Mouse (Mus musculus) stomach, postnatal 0 days (tissue): ENCODE measurements around the gene Elp1.

ENCODE experiments used
- CTCF ChIP-seq: IDR thresholded peaks from 2 replicates; pipeline ENCODE4 v1.5.1; 2016; ENCODE audit warnings: antibody characterized with exemption, low read depth, mild to moderate bottlenecking, moderate library complexity
- EP300 ChIP-seq: optimal IDR thresholded peaks from 2 replicates; pipeline ENCODE3; 2016; ENCODE audit warnings: antibody characterized with exemption

GRCm38 (mm10) chr4:56713155-56713554 lies 89.0 kb downstream of the Elp1 start:
- TF ChIP-seq CTCF (no peak), EP300 (no peak)
